Mouse (Mus musculus): Measurements from ENCODE around the gene G3bp2.
A peak's percentile ranks its signal among the peaks of the same experiment; 100 is the strongest.
"Not testable (repeated sequence)": the region's sequence is repeated elsewhere in the genome, so short reads cannot be mapped to it uniquely, and the experiment has no call there.

G3bp2 gene

GRCm38 (mm10) chr5:92083417-92084038 is at the start of gene G3bp2:
TSS of gene G3bp2 (minus strand) at chr5:92083719.
- peak; percentile 98 for DNase-seq

DNA sequence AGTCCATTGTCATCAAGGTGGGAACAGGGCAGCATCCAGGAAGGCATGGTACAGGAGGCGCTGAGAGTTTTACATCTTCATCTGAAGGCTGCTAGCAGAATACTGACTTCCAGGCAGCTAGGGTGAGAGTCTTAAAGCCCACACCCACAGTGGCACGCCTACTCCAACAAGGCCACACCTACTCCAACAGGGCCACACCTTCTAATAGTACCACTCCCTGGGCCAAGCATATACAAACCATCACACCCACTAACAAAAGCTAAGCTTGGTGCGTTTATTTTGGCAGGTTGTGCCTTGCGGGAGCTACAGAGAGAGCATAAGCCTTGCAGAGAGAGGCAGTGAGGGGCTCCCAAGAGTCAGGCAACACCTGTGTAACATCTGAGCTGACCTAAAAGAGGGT is 49.5 kb upstream of the G3bp2 start:
- not testable (repeated sequence) for DNase-seq

- DNase-seq, result no peak
Observed at GRCm38 (mm10) chr5:92132127-92132526, 48.6 kb upstream of the G3bp2 start.

GRCm38 (mm10) chr5:92130040-92130682 is 46.6 kb upstream of the G3bp2 start:
- DNase-seq, result no peak

DNA sequence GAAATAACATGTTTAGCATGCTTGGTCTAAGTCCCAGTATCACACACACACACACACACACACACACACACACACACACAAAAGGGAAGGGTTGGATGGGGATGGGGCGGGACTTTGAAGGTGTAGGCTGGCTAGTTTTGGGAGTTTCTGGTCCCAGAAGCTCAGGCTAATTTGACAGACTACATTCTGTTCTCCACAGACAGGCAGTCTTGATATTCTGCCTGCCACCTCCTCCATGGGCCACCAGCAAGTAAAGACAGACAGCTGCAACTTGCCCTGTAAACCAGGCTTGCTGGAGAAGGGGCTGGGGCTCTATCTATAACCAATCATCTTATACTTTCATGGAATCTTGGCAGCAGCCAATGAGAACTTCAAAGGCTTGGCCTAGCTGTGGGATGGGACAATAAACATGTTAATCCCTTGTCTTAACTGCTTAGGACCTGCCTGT is 45.8 kb upstream of the G3bp2 start:
- DNase-seq, result no peak

- peak; percentile 22 to 56 for DNase-seq
Observed at GRCm38 (mm10) chr5:92128570-92128969, 45.1 kb upstream of the G3bp2 start.

- DNase-seq, result no peak
Observed at GRCm38 (mm10) chr5:92127751-92128150, 44.2 kb upstream of the G3bp2 start.

DNA sequence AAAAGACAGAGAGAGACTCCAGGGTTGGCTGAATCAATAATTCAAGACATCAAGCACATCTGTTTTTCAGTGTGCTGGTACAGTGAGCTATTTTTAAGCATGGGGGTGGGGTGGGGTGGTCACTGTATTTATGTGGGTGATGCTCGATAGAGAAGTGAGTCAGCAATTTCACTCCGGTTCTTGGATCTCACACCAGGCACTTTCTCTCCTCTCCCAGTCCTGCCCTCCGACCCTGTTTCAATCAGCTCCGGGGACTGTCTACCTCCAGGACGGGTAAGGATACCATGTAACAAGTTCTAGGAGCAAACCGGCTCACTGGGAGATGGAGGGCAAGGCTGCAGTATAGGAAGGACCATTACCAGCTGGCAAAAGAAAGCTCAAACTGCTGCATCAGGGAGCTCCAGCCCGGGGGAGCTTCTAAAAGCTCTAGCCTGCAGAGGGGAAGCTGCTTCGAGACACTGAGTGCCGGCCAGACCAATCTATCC is 43.7 kb upstream of the G3bp2 start:
- no peak for DNase-seq

GRCm38 (mm10) chr5:92125446-92125845 is 41.9 kb upstream of the G3bp2 start:
- no peak for DNase-seq

GRCm38 (mm10) chr5:92121636-92122035 is 38.1 kb upstream of the G3bp2 start:
- no peak for DNase-seq

DNA sequence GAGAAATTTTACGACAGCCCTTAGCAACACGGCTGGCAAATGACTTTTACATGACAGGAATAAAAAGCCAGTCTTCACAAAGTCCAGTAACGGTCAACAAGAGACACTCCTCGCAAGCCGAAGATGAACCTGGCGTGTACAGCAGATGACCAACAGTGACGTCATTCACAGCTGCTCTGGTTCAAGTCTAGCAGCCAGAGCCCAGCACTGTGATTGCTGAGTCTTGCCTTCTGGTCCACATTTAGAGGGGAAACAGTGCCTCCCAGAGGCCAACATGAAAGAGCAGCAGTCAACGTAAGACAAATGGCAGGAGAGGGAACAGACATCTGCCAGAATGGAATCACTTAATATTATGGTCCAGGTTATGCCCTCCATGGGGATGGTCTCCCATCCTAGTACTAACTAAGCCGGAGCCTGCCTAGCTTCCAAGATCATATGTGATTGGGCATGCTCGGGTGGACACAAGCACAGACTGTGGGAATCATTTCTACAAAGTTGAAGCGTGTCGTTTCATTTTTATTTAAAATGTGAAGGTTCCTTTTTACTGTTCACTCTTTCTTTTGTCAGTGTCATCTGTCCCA is 34.4 kb upstream of the G3bp2 start:
- peak; percentile 54 to 55 for DNase-seq

DNA sequence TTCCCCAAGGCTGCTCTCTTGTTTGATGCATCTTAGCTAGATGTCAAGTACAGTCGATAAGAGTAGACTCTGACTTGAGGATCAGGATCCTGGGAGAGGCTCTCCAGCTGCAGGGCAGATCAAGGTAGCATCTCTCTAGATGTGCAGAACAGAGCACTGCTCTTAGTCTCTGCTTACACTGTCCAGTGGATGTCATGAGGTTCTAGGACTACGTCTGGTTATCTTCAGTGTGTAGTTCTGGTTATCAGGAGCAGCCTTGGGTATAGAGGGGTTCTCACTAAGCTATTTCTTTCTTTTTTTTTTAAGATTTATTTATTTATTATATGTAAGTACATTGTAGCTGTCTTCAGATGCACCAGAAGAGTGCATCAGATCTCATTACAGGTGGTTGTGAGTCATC is 31.4 kb upstream of the G3bp2 start:
- no peak for DNase-seq

DNA sequence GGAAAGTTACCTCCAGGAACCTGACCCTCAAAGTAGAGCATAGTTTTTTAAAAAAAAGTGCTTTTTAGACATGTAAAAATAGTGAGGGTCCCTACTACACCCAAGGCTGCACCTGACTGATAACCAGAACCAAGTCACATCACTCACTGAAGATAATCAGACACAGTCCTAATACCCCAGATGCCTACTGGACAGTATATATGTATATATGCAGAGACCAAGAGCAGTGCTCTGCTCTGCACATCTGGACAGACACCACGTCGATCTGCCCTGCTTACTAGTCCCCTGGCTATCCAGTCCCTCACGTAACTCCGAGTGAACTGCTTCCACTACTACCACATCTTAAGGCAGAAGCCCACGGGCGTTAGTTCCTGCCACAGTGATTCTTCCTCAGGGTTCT is 30.7 kb upstream of the G3bp2 start:
- no peak for DNase-seq

DNA sequence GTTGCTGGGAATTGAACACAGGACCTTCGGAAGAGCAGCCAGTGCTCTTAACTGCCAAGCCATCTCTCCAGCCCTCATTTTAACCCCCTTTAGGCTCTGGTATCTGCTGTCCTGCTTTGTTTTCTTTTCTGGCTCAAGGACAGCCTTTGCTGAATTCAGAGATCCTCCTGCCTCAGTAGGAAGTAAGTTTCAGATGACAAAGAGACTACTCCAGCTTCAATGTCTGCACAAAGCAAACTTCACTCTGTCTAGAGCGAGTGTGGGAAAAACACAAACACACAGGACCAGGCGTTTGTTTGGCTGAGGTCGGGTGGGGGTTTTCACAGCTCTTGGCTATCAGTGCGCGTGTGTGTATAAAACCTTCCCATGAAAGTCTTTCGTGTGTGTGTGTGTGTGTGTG is 30.0 kb upstream of the G3bp2 start:
- DNase-seq, result no peak

DNA sequence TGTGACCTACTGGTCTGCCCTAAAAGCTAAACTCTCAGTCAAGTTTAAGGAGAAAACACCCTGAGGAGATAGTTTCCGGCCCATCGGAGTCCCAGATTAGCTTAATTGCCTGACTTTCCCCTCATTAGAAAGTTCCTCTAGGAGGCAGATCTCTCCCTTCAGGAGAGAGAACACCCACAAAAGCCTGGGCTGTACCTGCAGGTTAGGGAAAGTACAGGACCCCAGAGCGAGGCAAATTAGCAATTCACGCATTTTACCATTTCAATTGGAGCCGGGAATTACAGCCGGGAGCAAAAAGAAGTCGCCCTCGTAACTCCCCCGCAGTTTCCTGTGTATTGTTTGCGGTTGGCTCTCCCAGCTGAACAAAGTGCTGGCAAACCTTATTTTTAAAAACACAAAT is 29.1 kb upstream of the G3bp2 start:
- no peak for DNase-seq

DNA sequence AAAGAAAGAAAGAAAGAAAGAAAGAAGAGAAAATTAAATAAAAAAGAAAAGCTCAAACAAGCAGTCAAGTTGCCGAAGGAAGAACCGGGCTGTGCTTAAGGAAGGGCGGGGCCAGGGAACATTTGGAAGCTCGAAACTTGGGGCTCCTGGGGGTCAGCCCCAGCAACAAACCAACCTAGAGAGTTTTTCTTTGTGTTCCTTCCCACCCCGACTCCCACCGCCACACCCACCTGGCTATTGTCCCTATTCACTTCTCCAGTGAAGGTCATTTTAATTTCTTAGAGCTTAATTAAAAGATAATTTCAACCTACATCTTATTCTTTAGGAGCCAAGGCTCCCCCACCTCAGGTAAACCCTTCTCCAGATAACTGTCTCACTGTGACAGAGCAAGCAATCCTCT is 28.7 kb upstream of the G3bp2 start:
- no peak for DNase-seq

GRCm38 (mm10) chr5:92110818-92111355 is 27.4 kb upstream of the G3bp2 start:
- no peak for DNase-seq

DNA sequence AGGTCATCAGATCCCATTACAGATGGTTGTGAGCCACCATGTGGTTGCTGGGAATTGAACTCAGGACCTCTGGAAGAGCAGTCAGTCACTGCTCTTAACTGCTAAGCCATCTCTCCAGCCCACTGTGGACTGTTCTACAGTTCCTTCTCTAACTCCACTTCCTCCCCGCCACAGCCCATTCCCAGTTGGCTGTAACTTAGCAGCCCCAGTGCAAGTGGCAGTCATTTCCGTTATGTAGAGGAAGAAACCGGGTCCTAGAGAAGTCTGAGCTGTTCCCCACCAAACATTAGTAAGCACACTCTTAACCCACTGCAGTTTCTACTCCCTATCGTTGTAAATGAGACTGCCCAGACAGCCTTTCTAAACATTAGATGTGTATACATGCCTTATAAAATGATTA is 23.8 kb upstream of the G3bp2 start:
- DNase-seq, result peak in 1 of 2 experiments; percentile 22

DNA sequence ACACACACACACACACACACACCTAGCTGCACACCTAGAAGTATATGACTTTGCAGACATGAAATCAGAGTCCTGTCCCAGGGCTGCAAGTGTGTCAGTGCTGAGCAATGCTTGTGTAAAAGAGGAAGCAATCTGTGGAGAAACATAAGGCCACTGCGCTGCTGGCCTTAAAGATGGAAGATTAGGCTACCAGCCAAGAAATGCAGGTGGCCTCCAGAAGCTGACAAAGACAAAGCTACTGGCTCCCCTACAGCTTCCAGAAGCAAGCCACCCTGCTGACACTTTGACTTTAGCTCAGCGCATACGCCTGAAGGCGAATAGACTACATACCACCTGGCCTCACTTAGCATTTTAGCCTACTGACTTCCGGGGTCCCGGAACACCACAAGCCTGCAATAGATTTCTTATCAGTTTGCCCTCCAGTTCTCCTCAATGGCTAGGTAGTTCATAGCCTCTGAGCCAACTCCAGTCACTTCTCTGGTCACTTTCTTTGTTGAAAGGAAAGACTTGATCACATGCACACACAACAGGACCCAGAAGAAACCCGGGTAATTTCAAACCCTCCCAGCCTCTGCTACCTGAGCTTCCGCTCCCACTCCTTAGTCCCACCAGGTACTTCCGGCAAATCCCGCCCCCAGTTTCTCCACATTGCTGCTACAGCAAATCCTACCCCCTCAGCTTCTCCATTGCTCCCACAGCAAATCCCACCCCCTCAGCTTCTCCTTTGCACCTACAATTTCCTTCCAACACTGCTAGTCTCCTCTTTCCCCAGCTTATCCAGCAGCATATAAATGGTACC is 23.0 kb upstream of the G3bp2 start:
- DNase-seq, result peak; percentile 38 to 46

DNA sequence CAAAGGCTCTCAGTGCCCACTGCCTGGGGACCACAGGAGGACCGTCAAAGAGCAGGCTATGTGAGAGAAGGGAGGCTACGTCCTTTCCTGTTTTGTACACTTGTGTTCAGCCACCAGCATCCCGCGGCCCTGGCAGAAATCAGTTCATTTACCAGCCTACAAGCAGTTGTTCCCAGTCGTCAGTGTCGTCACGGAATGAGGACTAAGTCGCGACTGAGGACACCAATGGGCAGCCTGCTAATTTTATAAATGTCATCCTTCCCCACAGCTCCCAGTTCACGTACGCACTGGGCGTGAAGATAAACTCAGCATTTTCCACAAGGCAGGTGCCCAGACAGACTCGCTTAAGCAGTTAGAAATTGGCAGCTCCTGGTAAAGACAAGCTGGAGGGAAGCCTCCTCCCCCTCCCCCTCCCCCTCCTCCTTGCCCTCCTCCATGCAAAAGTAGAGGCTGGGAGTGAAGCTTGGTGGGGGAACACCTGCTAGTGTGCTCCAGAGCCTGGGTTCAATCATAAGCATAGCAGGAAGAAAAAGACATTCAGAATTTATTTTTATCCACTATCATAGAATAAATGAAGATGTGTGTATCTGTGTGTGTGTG is 20.4 kb upstream of the G3bp2 start:
- DNase-seq, result no peak

DNA sequence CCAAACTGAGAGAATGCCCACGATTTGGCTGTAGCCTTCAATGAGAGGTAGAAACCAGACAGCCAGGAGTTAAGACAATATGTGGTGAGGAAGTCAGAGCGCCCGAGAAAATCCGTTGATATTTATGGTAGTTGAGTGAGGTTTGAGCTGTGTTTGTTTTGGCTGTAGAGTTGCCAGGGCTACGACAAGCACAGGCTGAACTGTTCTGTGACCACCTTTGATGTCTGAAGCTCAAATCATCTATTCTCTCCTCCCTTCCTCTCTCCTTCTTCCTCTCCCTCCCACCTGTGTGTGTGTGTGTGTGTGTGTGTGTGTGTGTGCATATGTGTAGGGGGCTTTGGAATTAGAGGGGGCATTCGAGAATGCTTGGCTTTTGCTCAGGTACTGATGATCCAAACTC is 19.5 kb upstream of the G3bp2 start:
- no peak for DNase-seq

- DNase-seq, result no peak
Observed at GRCm38 (mm10) chr5:92101601-92102000, 18.1 kb upstream of the G3bp2 start.

All from thymus, postnatal 36 days (tissue).